Mouse (Mus musculus) liver, embryonic 12.5 days (tissue): ENCODE results near the gene Ube2n. TPM values are rescaled to one million over a fixed set of nuclear protein-coding genes. Genes with fewer than 3 reads are reported as not detected.

Experiments
- ATAC-seq: fragments of 200-750 bp; cut with Nextera tagmentation; 2 replicates; pipeline ENCODE4 v1.8.0; 2017; ENCODE audit warnings: moderate number of reproducible peaks, mild to moderate bottlenecking, moderate library complexity
- H3K27ac ChIP-seq: fragments of 300-500 bp; sonication (generic); 2 replicates; pipeline ENCODE4 v1.5.1; 2016; ENCODE audit warnings: mild to moderate bottlenecking
- H3K27me3 ChIP-seq: fragments of 300-500 bp; sonication (generic); replicated peaks from 2 replicates; pipeline ENCODE4 v1.6.1; 2016; ENCODE audit warnings: mild to moderate bottlenecking, moderate library complexity
- H3K36me3 ChIP-seq: fragments of 300-500 bp; sonication (generic); 2 replicates; pipeline ENCODE4 v1.6.1; 2016; ENCODE audit warnings: mild to moderate bottlenecking, moderate library complexity
- H3K4me1 ChIP-seq: fragments of 300-500 bp; sonication (generic); 2 replicates; pipeline ENCODE4 v1.6.1; 2016
- H3K4me2 ChIP-seq: fragments of 300-500 bp; sonication (generic); 2 replicates; pipeline ENCODE4 v1.6.1; 2016; ENCODE audit warnings: mild to moderate bottlenecking, moderate library complexity
- H3K4me3 ChIP-seq: fragments of 300-500 bp; sonication (generic); 2 replicates; pipeline ENCODE4 v1.5.1; 2016; ENCODE audit warnings: mild to moderate bottlenecking, moderate library complexity
- H3K9ac ChIP-seq: fragments of 300-500 bp; sonication (generic); 2 replicates; pipeline ENCODE4 v1.6.1; 2016; ENCODE audit warnings: mild to moderate bottlenecking, moderate library complexity
- H3K9me3 ChIP-seq: fragments of 300-500 bp; sonication (generic); replicated peaks from 2 replicates; pipeline ENCODE4 v1.6.1; 2016; ENCODE audit warnings: mild to moderate bottlenecking, moderate library complexity
- WGBS: fragments of 180-500 bp; shearing (Covaris S2); methylation state at CpG from one replicate; pipeline ENCODE4 v1.1.7; 2016; ENCODE audit not compliant: insufficient replicate concordance; 5-methylcytosine and 5-hydroxymethylcytosine counted together
- polyA plus RNA-seq: library from polyadenylated mRNA; unstranded; fragments of >200 nt; fragmentation: Nextera tagmentation; extraction: Ambion mirVana; gene quantifications from 2 replicates; pipeline ENCODE4 v1.2.1, GENCODE M21; 2016

Ube2n gene
- polyA plus RNA-seq, 1 experiment from 2014 or later: 193 TPM

- peaks cover 22% of the 10 kb centered on the region for H3K4me1 ChIP-seq
- no peak for ATAC-seq
- H3K36me3 ChIP-seq: peaks cover 5% of the 10 kb centered on the region
- WGBS: 74% methylated on average over 14 of the region's 14 CpGs
- no peaks in the 10 kb centered on the region for H3K9me3 ChIP-seq
- H3K9ac ChIP-seq: no peak overlapping the region
- no peaks in the 10 kb centered on the region for H3K27me3 ChIP-seq
- H3K4me2 ChIP-seq: no peak overlapping the region
- H3K27ac ChIP-seq: no peak overlapping the region
- H3K4me3 ChIP-seq: no peak overlapping the region
Measured at GRCm38 (mm10) chr10:95503443-95504235, 11.3 kb upstream of the Ube2n start.

DNA sequence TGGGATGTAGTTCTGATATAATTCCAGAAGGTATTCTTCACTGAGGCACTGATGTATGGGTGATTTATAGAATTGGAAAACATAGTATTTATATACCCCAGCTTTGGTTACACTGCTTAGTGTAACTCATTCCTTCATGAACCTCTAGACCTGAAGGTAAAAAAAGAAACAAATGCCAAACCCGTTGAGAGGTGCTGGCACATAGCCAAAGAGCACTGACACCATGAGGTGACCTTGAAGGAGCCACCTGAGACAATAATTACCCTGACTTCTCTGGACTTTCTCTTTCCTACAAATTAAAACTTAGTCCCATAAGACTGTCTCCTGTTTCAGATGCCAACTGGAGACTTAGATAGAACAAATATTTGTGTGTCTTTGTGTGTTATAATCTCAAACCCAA, 10.6 kb upstream of the Ube2n start:
- Histone ChIP-seq H3K27ac (no peak overlapping the region), H3K36me3 (no peaks in the 10 kb centered on the region), H3K9me3 (no peaks in the 10 kb centered on the region), H3K4me2 (no peak overlapping the region), H3K4me3 (no peak overlapping the region), H3K4me1 (peaks cover 22% of the 10 kb centered on the region), H3K9ac (no peak overlapping the region), H3K27me3 (no peaks in the 10 kb centered on the region)
- 27% methylated on average over 1 of the region's 1 CpGs for WGBS
- ATAC-seq: no peak

- peaks cover 5% of the 10 kb centered on the region; the same call in 1 of the 2 replicates for H3K9me3 ChIP-seq
- no peaks in the 10 kb centered on the region for H3K36me3 ChIP-seq
- no peak overlapping the region for H3K4me3 ChIP-seq
- no peak overlapping the region for H3K9ac ChIP-seq
- H3K27me3 ChIP-seq: no peaks in the 10 kb centered on the region
- 74% methylated on average over 8 of the region's 8 CpGs for WGBS
- no peak overlapping the region for H3K27ac ChIP-seq
- no peak for ATAC-seq
- H3K4me2 ChIP-seq: no peak overlapping the region
- no peaks in the 10 kb centered on the region for H3K4me1 ChIP-seq
Measured at GRCm38 (mm10) chr10:95508126-95508525, 6.8 kb upstream of the Ube2n start.

GRCm38 (mm10) chr10:95508793-95509192, 6.2 kb upstream of the Ube2n start:
- no peak overlapping the region for H3K27ac ChIP-seq
- WGBS: 46% methylated on average over 6 of the region's 6 CpGs
- H3K9ac ChIP-seq: no peak overlapping the region
- ATAC-seq: no peak
- no peaks in the 10 kb centered on the region for H3K27me3 ChIP-seq
- H3K4me1 ChIP-seq: peaks cover 3% of the 10 kb centered on the region
- H3K4me2 ChIP-seq: no peak overlapping the region
- no peak overlapping the region for H3K4me3 ChIP-seq
- no peaks in the 10 kb centered on the region for H3K36me3 ChIP-seq
- peaks cover 5% of the 10 kb centered on the region; the same call in 1 of the 2 replicates for H3K9me3 ChIP-seq

GRCm38 (mm10) chr10:95509263-95509662, 5.7 kb upstream of the Ube2n start:
- no peak overlapping the region for H3K4me2 ChIP-seq
- H3K27ac ChIP-seq: no peak overlapping the region
- H3K27me3 ChIP-seq: no peaks in the 10 kb centered on the region
- no peak overlapping the region for H3K4me3 ChIP-seq
- H3K9me3 ChIP-seq: peaks cover 5% of the 10 kb centered on the region; the same call in 1 of the 2 replicates
- H3K9ac ChIP-seq: no peak overlapping the region
- no peak for ATAC-seq
- 60% methylated on average over 3 of the region's 3 CpGs for WGBS
- peaks cover 7% of the 10 kb centered on the region for H3K4me1 ChIP-seq
- H3K36me3 ChIP-seq: no peaks in the 10 kb centered on the region

DNA sequence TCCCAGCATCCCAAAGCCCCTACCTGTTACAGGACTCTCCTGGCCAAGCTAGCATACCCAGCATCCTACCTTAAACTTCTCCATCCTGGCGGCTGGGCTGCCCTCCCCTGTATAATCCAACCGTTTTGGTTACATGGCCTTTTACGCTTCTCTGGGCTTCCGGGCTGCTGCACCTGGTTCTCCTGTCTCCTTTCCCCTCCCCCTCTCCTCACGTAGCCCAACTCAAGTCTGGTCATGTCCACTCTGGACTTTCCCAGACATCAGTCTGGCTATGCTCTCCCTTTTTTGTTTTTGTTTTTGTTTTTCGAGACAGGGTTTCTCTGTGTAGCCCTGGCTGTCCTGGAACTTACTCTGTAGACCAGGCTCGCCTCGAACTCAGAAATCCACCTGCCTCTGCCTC, 2.3 kb upstream of the Ube2n start:
- Histone ChIP-seq H3K4me1 (peaks cover 20% of the 10 kb centered on the region), H3K27me3 (no peaks in the 10 kb centered on the region), H3K9me3 (peaks cover 5% of the 10 kb centered on the region; the same call in 1 of the 2 replicates), H3K9ac (no peak overlapping the region), H3K27ac (no peak overlapping the region), H3K4me3 (no peak overlapping the region), H3K36me3 (peaks cover 5% of the 10 kb centered on the region; the same call in 1 of the 2 replicates), H3K4me2 (no peak overlapping the region)
- WGBS: 81% methylated on average over 8 of the region's 8 CpGs
- ATAC-seq: no peak

DNA sequence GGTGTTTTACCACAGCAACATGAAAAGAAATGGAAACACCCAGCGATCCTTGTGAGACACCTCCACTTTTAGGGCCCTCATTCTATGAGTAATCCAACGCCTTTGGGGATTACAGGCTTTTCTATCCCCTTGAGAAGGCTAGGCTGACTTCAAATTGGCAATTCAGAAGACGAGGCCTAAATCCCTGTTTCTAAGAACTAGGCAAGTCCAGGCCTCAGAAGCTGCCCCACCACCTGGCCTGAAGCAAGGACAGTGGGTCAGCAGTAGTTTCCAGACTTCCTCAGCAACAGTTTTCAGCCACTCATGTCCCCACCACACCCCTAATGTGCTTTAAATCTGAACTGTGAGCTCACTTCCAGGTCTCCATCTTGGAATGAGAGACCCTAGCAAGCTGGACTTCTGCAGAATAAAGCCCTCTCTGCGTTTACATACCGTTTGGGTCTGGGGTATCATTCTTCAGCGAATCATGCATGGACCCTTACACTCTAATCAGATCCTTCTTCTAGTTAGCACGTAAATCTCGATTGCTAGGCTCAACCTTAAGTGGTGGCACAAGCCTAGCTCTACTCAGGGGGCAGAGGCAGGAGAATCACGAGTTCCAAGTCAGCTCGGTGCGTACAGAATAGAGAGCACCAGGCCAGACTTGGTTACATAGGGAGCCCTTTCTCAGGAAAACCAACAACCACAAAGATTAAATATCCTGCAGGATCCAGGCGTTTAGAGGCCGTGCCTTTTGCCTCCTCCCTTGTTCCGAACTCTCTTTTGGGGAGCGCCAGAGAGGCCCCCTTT, 983 bp upstream of the Ube2n start:
- Histone ChIP-seq H3K4me1 (peaks cover 33% of the 10 kb centered on the region), H3K4me2 (peak overlapping the region; percentile 79), H3K4me3 (peak overlapping the region; percentile 100), H3K9me3 (peaks cover 5% of the 10 kb centered on the region; the same call in 1 of the 2 replicates), H3K27ac (peak overlapping the region; percentile 98), H3K9ac (peak overlapping the region; percentile 99), H3K27me3 (no peaks in the 10 kb centered on the region), H3K36me3 (peaks cover 14% of the 10 kb centered on the region)
- WGBS: 31% methylated on average over 15 of the region's 15 CpGs
- ATAC-seq: no peak

DNA sequence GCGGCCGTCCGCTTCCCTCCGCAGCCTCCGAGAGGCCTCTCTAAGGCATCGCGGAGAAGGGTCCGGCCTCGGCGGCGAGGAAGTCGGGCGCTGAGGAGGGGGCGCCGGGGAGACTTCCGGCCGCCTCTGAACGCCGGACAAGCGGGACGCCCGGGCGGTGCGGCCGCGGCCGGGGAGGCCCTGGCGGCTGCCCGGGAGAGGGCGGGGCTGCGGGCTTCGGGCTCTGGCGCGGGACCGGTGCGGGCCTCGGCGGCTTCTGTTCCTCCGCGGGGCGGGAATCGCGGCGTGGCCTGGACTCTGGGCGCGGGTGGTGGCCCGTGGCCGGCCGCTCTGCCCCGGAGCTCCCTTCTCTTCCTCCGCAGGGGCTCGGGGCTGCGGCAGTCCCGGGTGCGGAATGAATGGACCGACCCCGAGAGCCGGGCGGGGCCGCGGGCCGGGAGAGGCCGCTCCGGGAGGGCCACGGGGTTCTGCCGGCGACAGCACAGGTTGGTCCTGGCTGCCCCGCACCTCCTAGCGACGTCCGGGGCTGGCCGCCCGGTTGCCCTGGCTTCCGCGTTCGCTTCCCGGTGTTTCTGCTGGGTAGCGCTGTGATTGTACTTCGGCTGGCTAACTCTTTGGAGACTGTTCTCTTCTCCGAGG, 467 bp downstream of the Ube2n start:
- H3K27ac ChIP-seq: peak overlapping the region; percentile 98
- H3K4me2 ChIP-seq: peak overlapping the region; percentile 79
- under 1% methylated on average over 67 of the region's 80 CpGs for WGBS
- ATAC-seq: peak; percentile 49
- H3K9me3 ChIP-seq: peaks cover 5% of the 10 kb centered on the region; the same call in 1 of the 2 replicates
- peaks cover 19% of the 10 kb centered on the region for H3K36me3 ChIP-seq
- peaks cover 44% of the 10 kb centered on the region for H3K4me1 ChIP-seq
- peak overlapping the region; percentile 99 for H3K9ac ChIP-seq
- no peaks in the 10 kb centered on the region for H3K27me3 ChIP-seq
- H3K4me3 ChIP-seq: peak overlapping the region; percentile 100

DNA sequence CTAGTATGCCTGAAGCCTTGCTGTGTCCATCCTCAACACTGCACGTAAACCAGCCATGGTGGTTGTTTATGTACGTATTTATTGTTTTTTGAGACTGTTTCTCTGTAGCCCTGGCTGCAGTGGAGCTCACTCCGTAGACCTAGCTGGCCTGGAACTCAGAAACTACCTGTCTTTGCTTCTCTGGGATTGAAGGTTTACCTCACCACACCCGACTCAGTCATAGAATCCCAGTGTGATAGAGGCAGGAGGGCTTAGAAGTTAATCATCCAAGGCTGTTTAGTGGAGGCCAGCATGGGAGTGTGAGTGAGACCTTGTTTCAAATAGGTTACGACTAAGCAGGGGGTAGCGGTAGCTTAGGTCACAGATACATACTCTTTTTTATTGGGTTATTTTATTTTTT, 2.7 kb downstream of the Ube2n start:
- Histone ChIP-seq H3K4me1 (peaks cover 44% of the 10 kb centered on the region), H3K36me3 (peaks cover 28% of the 10 kb centered on the region), H3K9me3 (no peaks in the 10 kb centered on the region), H3K27ac (no peak overlapping the region), H3K9ac (peak overlapping the region; percentile 22; the same call in 1 of the 2 replicates), H3K4me2 (no peak overlapping the region), H3K27me3 (no peaks in the 10 kb centered on the region), H3K4me3 (no peak overlapping the region)
- WGBS: 80% methylated on average over 6 of the region's 6 CpGs
- no peak for ATAC-seq

GRCm38 (mm10) chr10:95525037-95525675, 10.2 kb downstream of the Ube2n start:
- Histone ChIP-seq H3K4me1 (peaks cover 18% of the 10 kb centered on the region), H3K4me2 (no peak overlapping the region), H3K4me3 (no peak overlapping the region), H3K27me3 (no peaks in the 10 kb centered on the region), H3K36me3 (peaks cover 14% of the 10 kb centered on the region), H3K9me3 (no peaks in the 10 kb centered on the region), H3K9ac (no peak overlapping the region), H3K27ac (no peak overlapping the region)
- WGBS: 72% methylated on average over 6 of the region's 6 CpGs
- ATAC-seq: no peak

DNA sequence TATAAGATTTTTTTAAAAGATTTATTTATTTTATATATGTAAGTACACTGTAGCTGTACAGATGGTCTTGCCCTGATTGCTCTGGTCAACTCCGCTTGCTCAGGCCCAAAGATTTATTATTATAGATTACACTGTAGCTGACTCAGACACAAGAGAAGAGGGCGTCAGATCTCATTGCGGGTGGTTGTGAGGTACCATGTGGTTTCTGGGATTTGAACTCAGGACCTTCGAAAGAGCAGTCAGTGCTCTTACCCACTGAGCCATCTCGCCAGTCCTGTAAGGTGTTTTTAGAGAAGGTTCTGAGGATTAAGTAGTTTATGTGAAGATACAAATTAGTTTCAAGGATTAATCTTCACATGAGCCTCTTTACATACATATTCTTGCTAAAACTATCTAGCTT, 10.9 kb downstream of the Ube2n start:
- no peak overlapping the region for H3K9ac ChIP-seq
- H3K36me3 ChIP-seq: peaks cover 14% of the 10 kb centered on the region
- no peaks in the 10 kb centered on the region for H3K9me3 ChIP-seq
- H3K4me2 ChIP-seq: no peak overlapping the region
- WGBS: 83% methylated on average over 5 of the region's 5 CpGs
- H3K27ac ChIP-seq: no peak overlapping the region
- H3K4me1 ChIP-seq: peaks cover 18% of the 10 kb centered on the region
- H3K27me3 ChIP-seq: no peaks in the 10 kb centered on the region
- ATAC-seq: no peak
- no peak overlapping the region for H3K4me3 ChIP-seq
